Mouse (Mus musculus): ENCODE results near the gene Pcyt2.
A peak's percentile ranks its signal among the peaks of the same experiment; 100 is the strongest.

Pcyt2 gene

DNA sequence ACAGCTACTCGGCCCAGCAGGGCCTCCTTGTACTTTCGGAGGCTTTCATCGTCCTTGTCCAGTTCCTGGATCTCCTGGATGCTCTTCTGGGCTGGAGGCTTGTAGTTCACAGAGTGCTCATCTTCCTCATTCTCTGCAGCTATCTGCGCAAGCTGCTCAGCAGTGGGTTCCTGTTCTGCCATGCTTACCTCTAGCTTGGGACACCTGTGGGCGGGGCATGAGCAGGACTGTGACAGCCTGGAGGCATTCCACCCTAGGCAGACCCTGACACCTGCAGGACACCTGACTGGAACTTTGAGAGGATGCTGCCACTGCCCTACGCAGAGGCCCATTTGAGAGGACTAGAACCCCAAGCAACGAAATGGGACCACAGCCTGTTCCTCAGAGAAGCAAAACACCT lies 37.5 kb downstream of the Pcyt2 start:
- DNase-seq: peak; percentile 35

DNA sequence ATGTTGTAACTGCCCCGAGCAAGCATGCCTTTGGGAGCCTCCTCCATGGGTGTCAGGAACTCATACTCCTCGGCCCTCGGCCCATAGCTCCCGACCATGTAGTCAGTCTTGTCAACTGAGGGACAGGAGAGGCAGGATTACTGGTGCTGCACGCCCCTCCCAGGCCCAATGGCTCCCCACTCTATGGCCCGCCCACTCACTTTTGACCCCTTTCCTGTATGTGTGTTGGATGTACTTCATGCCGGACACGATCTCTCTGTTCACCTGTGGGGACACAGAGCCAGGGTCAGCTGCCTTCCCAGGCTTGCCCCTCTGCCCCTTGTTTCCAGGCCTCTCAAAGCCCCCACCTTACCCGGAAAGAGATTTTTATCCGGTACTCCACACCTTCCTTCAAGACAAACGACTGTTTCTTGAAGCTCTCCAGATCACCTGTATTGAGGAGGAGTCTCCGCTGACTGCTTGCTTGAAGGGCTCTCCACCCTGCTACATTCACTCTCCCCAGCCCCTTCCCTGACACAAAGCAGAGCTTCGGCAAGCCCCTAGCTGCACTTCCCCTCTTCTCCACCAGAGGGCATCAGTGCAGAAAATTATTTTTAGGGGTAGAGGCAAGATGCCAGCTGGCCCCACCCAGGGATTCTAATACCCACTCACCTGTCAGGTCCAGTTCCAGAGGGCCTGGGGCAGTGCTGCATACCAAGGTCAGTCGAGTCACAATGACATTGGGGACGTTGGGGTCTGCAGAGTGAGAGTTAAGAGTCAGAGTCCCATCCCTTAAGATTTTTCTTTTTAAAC lies 38.2 kb downstream of the Pcyt2 start:
- peak; percentile 44 for DNase-seq

DNA sequence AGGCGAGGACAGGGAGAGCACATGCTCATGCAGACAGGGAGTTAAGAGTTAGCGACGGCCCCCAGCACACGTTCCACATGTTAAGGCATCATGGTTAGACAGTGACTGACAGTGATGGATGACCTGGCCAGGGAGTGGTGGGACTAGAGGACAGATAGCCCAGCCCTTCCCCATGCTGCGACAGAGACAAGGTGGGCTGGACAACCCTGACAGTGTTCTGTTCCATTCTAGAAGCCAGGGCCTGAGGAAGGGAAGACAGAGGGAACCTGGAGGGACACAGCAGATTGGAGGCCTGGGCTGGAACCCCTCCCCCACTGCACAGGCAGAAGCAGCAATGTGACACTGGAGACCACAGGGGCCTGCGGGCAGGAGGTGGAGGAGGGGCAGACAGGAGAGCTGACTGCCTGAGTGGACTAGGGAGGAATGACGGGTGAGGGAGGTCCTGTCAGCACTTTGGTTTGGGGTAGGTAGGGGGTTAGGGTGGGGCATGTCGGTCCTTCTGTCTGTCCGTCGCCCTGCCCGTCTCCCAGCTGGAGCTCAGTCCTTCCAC lies 39.0 kb downstream of the Pcyt2 start:
- DNase-seq: no peak

DNA sequence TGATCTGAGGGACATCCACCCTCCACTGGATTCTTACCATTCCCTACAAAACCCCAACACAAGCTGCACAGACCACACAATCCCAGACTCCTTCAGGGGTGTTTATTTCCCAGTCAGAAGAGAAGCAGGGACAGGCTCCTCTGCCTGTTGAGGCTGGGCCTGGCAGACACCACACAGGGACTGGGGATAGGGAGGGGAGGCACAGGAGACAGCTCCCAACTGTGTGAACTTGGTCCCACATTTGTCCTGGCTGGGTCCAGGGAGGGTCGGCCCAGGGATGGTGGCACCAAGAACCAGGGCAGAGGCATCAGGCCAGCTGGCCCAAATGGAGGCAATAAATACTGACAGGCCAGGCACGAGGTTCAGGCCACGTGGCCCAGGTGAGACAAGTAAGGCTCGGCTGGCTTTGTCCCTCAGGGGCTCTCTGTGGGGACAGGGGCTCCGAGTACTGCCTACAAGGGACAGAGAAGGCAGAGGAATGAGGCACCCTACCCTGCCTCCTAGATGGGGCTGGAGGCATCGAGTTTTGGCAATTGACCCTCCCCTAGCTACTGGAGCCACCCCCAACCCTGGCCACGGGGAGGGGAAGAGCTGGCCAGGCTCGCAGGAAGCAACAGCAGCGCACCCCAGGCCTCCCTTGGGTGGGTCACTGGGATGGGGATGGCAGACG lies 39.6 kb downstream of the Pcyt2 start:
- no peak for DNase-seq

DNA sequence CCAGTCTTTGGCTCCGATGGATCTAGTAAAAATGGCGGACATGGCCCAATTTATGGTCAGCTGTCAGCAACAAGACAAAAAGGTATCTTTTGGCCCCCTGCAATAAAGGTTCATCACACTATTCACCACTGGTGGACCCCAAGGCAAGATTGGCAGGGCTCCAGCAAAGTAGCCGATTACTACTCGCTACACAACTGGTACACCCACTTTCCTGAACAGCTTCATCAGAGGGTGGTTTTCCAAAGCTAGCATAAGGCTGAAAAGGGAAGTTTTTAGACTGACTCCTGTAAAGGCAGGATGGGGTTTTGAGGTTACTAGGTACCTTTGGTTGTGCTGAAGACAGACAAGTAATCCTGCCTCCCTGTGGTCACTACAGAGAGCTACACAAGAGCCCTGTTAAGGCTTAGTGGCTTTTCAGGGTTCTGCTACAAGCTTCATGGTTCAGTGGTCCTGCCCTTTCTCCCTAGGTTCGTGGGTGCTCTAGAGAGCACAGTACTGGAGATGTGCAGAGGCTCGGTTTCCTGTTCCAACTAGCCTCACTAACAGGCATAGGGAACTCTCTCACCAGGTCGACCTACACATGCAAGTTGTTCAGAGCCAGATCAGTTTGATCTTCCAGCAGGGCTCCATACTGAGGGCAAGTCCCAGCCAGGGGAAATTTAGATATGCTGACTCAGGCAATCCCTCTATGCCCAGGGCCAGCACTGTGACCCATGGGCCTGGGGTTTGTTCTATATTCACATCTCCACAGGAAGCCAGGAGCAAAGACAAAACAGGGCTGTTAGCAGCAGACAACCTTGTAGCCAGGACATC lies 40.3 kb downstream of the Pcyt2 start:
- no peak for DNase-seq

DNA sequence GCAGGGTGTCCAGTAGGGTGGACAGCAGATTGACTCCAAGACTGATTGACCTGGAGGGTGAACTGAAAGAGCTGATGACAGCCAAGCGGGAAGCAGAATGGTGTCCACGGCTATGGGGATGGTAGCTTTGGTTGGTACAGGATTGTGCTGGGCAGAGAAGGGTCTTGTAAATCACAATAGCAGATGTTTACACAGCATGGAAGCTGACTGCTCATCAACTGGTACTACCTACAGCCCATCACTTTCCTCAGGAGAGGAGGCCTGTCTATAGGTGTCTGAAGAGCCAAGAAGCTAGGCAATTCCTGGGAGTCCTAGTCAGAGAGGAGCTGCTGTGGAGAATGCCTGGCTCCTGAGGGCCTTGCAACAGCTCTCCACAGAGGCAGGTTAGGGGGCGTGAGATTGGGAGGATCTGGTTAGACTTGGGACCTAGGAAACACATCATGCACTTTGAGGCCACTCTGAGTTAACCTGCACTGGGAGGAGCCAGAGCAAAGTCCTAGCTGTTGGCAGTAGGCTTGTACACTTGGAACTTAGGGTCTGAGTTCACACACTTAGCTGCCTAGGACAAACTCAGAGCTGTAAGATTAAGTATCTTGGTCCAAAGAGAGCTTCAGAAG lies 41.3 kb downstream of the Pcyt2 start:
- DNase-seq: no peak

DNA sequence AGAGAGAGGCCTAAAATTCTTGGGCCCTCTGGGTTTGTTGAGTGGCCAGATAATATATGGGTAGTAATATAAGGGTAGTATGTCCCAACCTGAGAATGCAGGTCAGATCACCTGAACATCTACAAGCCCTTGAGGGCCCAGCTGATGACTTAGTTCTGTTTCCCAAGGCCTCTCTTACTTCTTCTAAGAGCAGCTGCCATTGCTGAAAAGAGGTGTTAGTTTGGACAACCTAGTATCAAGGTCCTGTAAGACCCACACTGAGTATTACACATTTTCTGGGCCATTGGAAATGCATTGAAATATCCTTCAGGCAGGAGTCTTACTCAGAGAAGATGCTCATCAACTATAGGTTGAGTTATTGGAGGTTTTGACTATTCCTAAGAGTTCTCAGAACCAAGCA lies 41.8 kb downstream of the Pcyt2 start:
- DNase-seq: no peak

DNA sequence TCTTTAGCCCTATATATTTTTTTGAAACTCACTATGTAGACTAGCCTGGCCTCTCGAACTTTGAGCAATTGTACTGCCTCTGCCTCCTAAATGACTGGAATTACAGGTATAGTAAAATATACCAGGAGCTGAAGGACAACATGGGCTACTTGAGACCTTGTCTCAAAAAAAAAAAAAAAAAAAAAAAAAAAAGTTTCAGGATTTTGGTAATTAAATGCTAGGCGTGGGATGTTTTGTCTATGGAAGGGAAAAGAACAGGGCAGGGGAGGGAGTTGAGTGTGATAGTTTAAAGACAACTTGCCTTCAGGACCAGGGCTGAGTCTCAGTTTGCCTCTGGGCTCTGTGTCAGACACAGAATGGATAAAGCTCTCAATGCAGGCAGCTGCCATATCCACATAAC lies 42.7 kb downstream of the Pcyt2 start:
- no peak for DNase-seq

DNA sequence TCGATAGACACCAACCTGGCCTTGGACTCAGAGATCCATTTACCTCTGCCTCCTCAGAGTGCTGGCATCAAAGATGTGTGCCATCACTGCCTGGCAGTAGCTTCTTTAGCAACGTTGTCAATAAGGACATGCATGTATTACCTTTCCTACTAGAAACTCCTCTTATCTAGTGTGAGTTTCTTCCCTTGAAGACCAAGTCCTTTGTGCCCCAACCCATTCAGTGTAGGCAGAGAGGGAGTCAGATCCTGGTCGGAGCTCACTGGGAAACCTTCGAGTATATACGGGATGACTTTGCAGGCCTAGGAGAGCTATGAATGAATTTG lies 43.5 kb downstream of the Pcyt2 start:
- no peak for DNase-seq

DNA sequence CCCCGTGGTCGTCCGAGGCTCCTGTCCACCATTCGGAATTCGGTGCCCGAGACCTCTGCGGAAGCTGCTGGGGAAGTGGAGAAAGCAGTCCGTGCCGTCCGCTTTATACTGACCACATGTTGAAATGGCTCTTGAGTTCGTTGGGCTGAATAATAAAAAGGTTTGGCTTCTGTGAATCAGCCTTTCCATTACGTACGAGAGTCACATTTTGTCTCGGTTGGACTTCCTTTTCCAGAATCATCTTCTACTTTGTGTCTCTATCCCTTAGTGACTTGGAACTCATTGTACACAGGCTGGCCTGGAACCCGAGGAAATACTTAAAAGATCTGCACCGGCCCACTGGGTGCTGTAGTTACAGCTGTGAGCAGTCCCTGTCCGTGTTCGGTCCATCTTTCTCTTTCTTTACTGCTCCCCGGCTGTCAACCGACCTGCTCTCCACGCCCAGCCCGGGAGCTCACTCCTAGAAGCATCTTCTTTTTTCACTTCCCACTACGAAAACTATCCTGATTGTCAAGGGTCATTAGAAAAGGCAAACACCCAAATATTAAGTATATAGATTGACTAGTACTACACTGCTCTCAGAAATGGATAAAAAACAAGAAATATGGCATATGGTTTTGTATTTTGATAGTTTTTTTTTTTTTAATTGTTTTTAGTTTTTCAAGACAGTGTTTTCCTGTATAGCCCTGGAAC lies 44.0 kb downstream of the Pcyt2 start:
- DNase-seq: no peak

DNA sequence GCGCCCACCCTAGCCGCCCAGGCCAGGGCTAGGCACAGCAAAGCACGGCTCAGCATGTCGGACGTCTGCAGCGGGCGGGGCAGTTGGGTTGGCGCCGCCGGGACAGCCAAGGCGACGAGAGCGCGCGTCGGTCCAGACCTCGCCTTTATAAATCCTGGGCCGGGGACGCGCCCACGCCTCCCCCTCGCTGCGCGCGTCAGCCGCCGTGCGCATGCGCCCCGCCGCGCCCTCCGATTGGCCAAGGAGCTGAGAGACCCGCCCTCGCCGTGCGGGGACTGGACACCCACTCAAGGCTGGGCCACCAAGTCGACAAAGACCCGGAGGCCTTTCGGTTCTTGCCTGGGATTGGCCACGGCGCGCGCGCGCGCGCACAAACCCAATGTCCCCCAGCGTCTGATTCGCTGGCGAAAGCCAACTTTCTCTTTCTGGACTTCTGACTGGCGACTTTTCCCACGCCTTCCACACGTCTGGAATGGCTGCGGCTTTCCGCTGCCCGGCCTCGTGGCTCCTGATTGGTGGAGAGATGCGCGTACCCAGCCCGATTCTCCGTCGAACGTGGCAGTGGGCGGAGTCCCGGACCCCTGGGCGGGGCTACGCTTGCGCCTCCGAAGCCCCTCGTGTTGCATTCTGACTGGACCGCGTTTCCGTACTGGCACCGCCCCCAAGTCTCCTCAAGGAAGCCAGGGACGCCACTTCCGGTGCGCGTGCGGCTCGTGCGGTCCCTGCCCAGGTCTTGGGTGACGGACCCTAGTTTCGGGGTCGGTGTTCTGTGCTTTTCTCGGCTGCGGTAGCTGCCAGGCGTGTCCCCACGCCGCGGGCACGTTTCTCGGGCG lies 44.8 kb downstream of the Pcyt2 start, which contains the start of gene P4hb:
TSS of gene P4hb (minus strand) at position 502 of the 833 bp plus-strand sequence.
- DNase-seq: peak; percentile 100

DNA sequence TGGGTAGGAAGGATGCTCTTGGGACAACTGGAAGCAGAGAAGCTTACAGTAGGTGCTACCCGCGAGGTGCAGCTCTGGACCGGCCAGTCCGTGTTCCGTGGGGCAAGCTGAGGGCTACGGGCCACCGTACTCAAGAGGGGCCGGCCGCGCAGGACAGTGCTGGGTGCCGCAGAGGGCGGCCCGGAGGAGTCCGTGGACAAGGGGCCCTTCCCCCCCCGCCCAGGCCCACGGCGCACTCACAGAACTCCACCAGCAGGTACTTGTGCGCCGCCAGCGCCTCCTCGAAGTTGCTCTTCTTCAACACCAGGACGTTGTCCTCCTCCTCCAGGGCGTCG lies 45.4 kb downstream of the Pcyt2 start:
- DNase-seq: no peak

DNA sequence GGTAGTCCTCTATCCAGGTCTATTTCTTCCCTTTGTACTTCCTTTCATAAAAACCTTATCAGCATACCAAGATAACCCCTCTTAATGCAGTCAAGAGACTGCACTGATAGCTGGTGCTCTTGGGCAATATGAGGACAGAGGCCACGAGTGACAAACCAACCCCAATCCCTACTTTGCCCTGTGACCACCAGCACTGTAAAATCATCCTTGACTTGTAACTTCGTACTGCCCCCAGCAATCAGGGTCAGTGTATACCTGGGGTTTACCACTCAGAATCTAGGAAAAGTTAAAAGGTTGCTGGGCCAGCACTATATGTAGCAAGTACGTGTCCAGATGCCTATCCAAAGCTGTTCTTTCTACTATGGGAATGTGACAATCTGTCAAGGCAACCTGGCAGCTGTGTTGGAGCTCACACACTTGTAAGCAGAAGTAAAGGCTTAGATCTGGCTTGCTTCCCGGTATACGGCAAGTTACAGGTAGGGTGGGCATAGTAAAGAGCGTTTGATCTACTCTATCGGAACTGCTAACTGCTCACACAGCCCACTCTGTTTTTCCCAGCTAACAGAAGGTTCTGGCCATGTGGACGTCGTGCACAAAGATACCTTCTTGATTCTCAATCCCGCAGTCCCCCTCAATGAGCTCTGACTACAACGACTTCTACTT lies 45.9 kb downstream of the Pcyt2 start:
- peak; percentile 21 for DNase-seq

DNA sequence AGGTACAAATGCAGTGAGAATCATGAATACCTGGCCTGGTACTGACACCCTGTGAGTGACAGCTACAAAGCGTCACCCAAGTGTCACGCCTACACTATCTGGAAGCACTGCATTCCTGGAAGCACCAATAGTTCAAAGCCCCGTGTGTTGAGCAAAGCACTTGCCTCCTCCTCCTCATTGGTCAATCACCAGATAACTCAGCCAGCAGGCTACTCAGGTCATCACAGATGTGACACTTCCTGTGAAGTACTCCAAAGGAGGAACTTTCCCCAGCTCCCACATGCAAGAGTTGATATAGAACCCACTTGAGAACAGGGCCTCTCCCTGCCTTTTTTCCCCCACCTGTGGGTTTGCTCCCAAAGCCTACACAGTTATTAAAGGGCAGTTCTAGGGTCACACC lies 46.6 kb downstream of the Pcyt2 start:
- DNase-seq: no peak

DNA sequence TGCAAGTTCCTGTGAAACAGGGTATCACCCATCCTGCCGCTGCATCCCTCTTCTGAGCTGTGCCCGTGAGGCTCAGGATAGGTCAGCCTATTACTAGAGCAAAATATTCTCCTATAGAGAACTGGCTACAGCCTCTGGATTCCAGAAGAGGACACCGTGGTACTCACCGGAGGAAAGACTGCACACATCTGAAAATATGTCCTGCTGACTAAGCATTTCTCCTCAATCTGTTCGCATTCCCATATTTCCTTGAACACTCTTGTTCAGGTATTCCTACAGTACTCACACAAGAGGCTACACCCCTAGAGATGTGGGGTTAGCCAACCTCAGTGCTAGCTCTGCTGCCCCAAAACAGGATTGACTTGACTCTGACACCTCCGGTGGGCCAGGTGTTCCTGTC lies 49.4 kb downstream of the Pcyt2 start:
- no peak for DNase-seq

DNA sequence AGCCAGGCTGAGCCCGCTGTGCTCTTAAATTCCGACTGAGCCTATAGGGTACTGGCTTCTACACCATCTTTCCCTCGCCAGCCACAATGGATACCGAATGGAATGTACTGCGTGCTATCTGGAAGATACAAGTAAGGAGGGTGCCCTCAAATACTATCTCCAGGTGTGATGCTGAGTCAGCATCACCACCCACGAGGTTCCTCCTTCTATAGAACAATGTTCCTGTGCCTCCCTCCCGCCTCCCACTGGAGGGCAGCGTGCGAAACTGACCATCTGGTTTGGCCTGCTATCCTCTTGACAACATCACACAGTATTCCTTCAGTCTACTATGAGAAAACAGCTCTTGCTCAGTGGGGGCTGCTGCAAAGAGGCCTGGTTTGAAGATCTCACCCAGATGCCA lies 52.6 kb downstream of the Pcyt2 start:
- no peak for DNase-seq

DNA sequence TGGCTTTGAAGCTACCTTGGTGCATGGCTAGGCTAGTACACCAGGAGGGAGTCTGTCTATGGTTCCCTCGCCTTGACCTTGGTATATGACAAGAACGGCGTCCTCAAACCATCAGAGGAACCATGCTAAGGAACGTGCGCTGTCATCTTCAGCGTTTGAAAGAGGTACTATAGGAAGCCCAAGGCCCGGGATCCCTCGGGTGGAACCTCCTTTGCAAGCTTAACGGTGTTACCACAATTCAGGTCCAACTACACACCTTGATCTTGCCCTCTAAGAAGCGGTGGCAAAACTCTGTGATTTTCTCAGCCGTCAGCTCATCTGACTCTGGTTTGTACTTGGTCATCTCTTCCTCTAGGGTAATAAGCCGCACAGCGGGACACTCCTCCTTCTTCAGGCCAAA lies 54.8 kb downstream of the Pcyt2 start:
- no peak for DNase-seq

DNA sequence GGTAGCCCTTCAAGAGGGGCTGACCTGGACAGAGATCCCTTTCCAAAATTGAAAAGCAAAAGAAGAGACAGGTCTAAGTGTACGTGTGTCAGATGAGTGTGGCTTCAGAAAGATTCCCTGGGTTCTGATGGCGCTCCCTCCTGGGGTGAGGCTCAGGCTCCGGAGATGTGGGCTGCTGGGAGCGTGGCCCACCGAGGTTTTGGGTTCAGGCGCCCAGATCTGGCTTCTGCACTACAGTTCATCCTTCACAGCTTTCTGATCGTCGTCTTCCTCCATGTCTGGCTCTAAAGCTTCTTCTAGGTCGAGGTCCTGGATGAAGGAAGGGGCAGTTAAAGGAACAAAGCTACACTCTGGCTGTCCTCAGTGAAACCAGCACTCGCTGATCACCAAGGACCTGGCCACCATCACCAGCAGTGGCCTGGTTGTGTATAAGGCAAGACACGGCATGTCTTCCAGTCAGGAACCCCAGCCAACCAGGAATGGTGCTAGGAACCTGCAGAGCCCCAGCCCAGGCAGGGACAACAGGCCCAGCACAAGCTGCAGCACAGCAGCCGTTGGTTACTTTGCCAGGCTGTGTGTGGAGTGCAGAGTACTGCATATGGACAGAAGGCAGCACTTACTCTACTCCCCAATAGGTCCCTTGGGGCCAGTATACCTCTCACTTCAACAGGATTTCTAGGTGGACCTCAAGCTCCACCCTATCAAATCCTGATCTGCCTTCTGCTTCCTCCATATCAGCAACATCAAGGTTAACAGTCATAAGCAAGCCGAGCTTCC lies 56.6 kb downstream of the Pcyt2 start:
- no peak for DNase-seq

Measured in layer of hippocampus, adult 9-11 months (tissue).